Mouse (Mus musculus): ENCODE data around the gene Heg1.
A peak's percentile ranks its signal among the peaks of the same experiment; 100 is the strongest.

Heg1 gene

DNA sequence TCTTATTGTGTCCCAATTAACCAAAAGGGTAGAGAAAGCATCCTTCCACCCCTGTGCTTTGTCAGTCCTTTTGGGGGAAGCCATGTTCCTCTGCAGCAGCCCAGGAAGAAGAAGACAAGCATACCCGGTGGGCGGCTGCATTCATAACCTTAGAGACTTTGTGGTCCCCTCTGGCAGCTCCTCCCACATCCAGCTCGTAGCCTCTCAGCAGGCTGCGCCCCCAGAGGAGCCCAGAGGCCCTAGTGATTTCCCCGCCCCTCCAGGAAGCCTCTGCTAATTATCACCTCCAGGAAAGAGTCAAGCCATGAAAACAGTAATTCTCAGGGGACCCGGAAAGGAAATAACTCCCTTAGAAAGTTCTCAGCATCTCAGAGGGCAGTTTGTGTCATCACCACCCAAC, 21.1 kb downstream of the Heg1 start:
- Histone ChIP-seq H3K9me3 (ENCODE audit: low read length) (0 out of 2 replicates have a peak, but pooled peaks cover 3% of the 10 kb centered on the region), H3K36me3 (ENCODE audit: insufficient read depth, low read length) (no peaks in the 10 kb centered on the region), H3K4me3 (replicated peaks; ENCODE audit: low read length) (no peak overlapping the region), H3K4me1 (replicated peaks; ENCODE audit: low read depth, low read length) (peaks cover 16% of the 10 kb centered on the region), H3K27me3 (ENCODE audit: insufficient read depth, low read length) (peaks cover 3% of the 10 kb centered on the region; the same call in 1 of the 2 replicates)
- no peak for TF ChIP-seq POU5F1 (IDR thresholded peaks at IDR 0.05; ENCODE audit: borderline replicate concordance, low read length)
- TF ChIP-seq CTCF (conservative IDR thresholded peaks at IDR 0.05; ENCODE audit: low read length) = no peak
- TF ChIP-seq NANOG (IDR thresholded peaks at IDR 0.05; ENCODE audit: borderline replicate concordance, low read length) = no peak

DNA sequence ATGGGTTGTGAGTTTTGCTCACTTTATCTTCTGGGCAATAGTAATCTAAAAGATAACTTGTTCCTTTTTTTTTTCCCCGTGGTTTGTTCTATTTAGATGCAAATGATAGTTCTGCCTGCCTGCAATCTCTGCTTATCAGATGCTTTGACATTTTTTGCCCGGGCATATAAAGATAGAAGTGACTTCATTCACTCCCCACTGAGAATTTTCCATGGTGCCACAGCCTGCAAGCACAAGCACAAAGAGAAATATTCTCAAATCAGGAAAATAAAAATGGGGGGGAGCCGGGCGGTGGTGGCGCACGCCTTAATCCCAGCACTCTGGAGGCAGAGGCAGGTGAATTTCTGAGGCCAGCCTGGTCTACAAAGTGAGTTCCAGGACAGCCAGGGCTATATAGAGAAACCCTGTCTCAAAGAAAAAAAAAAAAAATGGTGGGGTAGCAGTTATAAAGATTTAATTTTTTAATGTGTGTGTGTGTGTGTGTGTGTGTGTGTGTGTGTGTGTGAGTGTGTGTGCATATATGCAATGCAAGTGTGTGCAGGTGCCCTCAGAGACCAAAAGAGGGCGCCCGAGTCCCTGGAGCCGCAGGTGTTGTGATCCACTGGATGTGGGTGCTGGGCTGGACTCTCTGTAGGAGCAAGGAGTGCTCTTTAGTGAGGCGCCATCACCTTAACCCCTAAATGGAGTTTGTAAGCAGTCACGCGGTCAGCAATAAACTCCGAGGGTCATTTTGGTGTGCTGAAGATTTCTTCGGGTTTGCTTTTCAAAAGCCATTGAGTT, 22.1 kb downstream of the Heg1 start:
- H3K4me3 ChIP-seq (replicated peaks; ENCODE audit: low read length) = no peak overlapping the region
- TF ChIP-seq POU5F1 (IDR thresholded peaks at IDR 0.05; ENCODE audit: borderline replicate concordance, low read length) (no peak), NANOG (IDR thresholded peaks at IDR 0.05; ENCODE audit: borderline replicate concordance, low read length) (no peak), CTCF (conservative IDR thresholded peaks at IDR 0.05; ENCODE audit: low read length) (peak; percentile 36)
- 0 out of 2 replicates have a peak, but pooled peaks cover 3% of the 10 kb centered on the region for H3K9me3 ChIP-seq (ENCODE audit: low read length)
- peaks cover 24% of the 10 kb centered on the region for H3K4me1 ChIP-seq (replicated peaks; ENCODE audit: low read depth, low read length)
- no peaks in the 10 kb centered on the region for H3K36me3 ChIP-seq (ENCODE audit: insufficient read depth, low read length)
- H3K27me3 ChIP-seq (ENCODE audit: insufficient read depth, low read length) = peaks cover under 1% of the 10 kb centered on the region; the same call in 1 of the 2 replicates

DNA sequence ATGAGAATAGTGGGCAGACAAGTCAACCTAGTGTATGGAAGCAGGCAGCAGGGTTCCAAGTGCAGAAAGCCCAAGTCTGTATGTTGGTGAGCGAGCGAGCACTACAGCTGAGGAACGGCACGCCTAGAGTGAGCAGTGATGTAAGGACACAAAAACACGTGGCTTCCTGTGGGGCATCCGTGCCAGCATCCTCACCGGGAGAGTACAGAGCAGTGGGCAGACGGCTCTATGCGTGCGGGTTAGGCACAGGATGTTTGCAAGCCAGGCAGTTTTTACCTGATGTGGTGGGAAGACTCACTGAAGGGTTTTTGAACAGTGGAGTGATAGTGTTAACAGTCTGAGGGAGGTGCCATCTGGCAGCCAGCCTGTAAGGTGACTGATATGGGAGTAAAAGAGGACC, 23.9 kb downstream of the Heg1 start:
- Histone ChIP-seq H3K27me3 (ENCODE audit: insufficient read depth, low read length) (no peaks in the 10 kb centered on the region), H3K4me1 (replicated peaks; ENCODE audit: low read depth, low read length) (peaks cover 24% of the 10 kb centered on the region), H3K9me3 (ENCODE audit: low read length) (0 out of 2 replicates have a peak, but pooled peaks cover 3% of the 10 kb centered on the region), H3K4me3 (replicated peaks; ENCODE audit: low read length) (no peak overlapping the region), H3K36me3 (ENCODE audit: insufficient read depth, low read length) (no peaks in the 10 kb centered on the region)
- TF ChIP-seq POU5F1 (IDR thresholded peaks at IDR 0.05; ENCODE audit: borderline replicate concordance, low read length) = no peak
- TF ChIP-seq NANOG (IDR thresholded peaks at IDR 0.05; ENCODE audit: borderline replicate concordance, low read length) = no peak
- no peak for TF ChIP-seq CTCF (conservative IDR thresholded peaks at IDR 0.05; ENCODE audit: low read length)

DNA sequence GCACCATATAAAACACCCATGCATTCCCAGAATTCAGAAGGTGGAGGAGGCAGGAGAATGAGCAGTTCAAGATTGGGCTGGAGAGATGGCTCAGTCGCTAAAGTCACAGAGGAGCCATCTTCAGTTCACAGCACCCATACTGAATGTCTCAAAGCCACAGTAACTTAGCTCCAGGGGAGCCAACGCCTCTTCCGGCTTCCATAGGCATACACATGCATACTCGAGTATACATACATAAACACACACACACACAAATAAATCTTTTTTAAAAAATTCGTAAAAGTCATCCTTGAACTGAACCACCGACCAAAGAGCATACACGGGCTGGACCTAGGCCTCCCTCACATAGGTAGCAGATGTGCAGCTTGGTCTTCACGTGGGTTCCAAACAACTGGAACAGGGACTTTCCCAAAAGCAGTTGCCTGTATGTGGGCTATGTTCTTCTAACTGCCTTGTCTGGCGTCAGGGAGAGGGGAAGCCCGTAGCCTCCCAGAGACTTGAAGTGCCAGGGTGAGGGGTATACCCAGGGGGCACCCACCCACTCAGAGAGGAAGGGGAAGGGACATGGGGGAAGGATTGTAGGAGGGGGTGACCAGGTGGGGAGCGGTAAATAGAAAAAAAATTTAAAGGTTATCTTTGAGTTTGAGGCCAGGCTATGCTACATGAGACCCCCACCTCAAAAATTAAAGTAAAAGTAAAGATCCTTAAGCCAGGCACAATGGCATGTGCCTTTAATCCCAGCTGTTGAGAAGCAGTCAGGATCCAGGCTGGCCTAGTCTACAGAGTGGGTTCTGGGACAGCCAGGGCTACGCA, 24.6 kb downstream of the Heg1 start:
- TF ChIP-seq POU5F1 (IDR thresholded peaks at IDR 0.05; ENCODE audit: borderline replicate concordance, low read length) (no peak), CTCF (conservative IDR thresholded peaks at IDR 0.05; ENCODE audit: low read length) (no peak), NANOG (IDR thresholded peaks at IDR 0.05; ENCODE audit: borderline replicate concordance, low read length) (no peak)
- no peaks in the 10 kb centered on the region for H3K27me3 ChIP-seq (ENCODE audit: insufficient read depth, low read length)
- H3K36me3 ChIP-seq (ENCODE audit: insufficient read depth, low read length) = no peaks in the 10 kb centered on the region
- no peak overlapping the region for H3K4me3 ChIP-seq (replicated peaks; ENCODE audit: low read length)
- peaks cover 29% of the 10 kb centered on the region for H3K4me1 ChIP-seq (replicated peaks; ENCODE audit: low read depth, low read length)
- H3K9me3 ChIP-seq (ENCODE audit: low read length) = 0 out of 2 replicates have a peak, but pooled peaks cover 3% of the 10 kb centered on the region

DNA sequence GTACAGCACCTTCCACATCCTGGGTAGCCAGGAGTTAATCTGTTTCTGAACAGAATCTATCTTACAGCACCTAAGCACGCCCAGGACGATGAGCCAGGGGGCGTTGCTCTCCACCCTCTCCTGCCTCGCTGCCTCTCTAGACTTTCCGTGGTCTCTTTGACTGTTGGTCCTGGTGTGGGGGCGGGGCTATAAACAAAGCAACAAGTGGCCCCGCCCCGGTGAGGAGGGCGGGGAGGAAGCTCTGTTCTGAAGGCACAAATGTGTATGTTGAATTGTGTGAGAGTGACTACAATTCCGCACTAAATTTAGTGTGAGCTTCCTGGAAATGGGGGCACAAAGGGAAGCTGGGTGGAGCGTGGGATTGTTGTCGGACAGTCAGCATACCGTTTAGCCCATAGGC, 30.1 kb downstream of the Heg1 start:
- Histone ChIP-seq H3K36me3 (ENCODE audit: insufficient read depth, low read length) (no peaks in the 10 kb centered on the region), H3K27me3 (ENCODE audit: insufficient read depth, low read length) (no peaks in the 10 kb centered on the region), H3K4me1 (replicated peaks; ENCODE audit: low read depth, low read length) (peaks cover 39% of the 10 kb centered on the region), H3K4me3 (replicated peaks; ENCODE audit: low read length) (peak overlapping the region; percentile 49), H3K9me3 (ENCODE audit: low read length) (no peaks in the 10 kb centered on the region)
- no peak for TF ChIP-seq POU5F1 (IDR thresholded peaks at IDR 0.05; ENCODE audit: borderline replicate concordance, low read length)
- TF ChIP-seq NANOG (IDR thresholded peaks at IDR 0.05; ENCODE audit: borderline replicate concordance, low read length) = no peak
- no peak for TF ChIP-seq CTCF (conservative IDR thresholded peaks at IDR 0.05; ENCODE audit: low read length)

DNA sequence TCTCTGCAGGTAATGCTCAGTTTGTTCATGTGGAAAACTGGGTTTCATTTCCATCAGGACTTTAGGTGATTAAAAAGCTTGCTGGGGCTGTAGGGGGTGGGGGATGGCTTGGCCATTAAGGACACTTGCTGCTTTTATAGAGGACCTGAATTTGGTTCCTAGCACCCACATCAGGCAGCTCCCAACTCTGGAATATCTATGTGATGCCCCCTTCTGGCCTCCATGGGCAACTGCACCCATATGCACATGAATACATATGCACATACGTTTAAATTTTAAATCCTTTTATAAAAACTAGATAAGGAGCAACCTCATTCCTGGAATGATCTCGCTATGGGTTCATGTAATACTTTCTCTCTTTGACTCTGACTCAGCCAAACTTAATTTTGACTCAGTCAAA, 39.1 kb downstream of the Heg1 start:
- no peaks in the 10 kb centered on the region; the same call in 1 of the 2 replicates for H3K36me3 ChIP-seq (ENCODE audit: insufficient read depth, low read length)
- H3K9me3 ChIP-seq (ENCODE audit: low read length) = no peaks in the 10 kb centered on the region
- H3K4me3 ChIP-seq (replicated peaks; ENCODE audit: low read length) = no peak overlapping the region
- TF ChIP-seq CTCF (conservative IDR thresholded peaks at IDR 0.05; ENCODE audit: low read length) = peak; percentile 50
- no peak for TF ChIP-seq NANOG (IDR thresholded peaks at IDR 0.05; ENCODE audit: borderline replicate concordance, low read length)
- peaks cover 4% of the 10 kb centered on the region; the same call in 1 of the 2 replicates for H3K4me1 ChIP-seq (replicated peaks; ENCODE audit: low read depth, low read length)
- peaks cover 8% of the 10 kb centered on the region; the same call in 1 of the 2 replicates for H3K27me3 ChIP-seq (ENCODE audit: insufficient read depth, low read length)

DNA sequence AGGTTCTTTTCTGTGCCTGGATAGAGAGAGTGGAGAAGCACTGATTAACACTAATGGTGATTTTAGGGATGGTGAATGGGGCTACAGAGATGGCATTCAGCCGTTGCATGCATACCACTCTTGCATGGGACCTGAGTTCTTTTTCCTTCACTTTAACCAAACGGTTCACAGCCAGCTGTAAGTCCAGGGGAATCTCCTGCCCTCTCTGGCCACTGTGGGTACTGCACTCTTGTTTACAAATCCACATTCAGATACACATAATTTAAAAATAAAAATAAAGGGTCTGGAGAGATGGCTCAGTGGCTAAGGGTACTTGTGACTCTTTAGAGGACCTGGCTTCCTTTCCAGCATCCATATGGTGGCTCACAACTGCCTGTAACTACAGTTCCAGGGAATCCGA, 39.8 kb downstream of the Heg1 start:
- Histone ChIP-seq H3K27me3 (ENCODE audit: insufficient read depth, low read length) (peaks cover 8% of the 10 kb centered on the region; the same call in 1 of the 2 replicates), H3K36me3 (ENCODE audit: insufficient read depth, low read length) (no peaks in the 10 kb centered on the region; the same call in 1 of the 2 replicates), H3K4me3 (replicated peaks; ENCODE audit: low read length) (no peak overlapping the region), H3K9me3 (ENCODE audit: low read length) (no peaks in the 10 kb centered on the region), H3K4me1 (replicated peaks; ENCODE audit: low read depth, low read length) (peaks cover 7% of the 10 kb centered on the region; the same call in 1 of the 2 replicates)
- TF ChIP-seq POU5F1 (IDR thresholded peaks at IDR 0.05; ENCODE audit: borderline replicate concordance, low read length) (no peak), CTCF (conservative IDR thresholded peaks at IDR 0.05; ENCODE audit: low read length) (peak; percentile 82)

DNA sequence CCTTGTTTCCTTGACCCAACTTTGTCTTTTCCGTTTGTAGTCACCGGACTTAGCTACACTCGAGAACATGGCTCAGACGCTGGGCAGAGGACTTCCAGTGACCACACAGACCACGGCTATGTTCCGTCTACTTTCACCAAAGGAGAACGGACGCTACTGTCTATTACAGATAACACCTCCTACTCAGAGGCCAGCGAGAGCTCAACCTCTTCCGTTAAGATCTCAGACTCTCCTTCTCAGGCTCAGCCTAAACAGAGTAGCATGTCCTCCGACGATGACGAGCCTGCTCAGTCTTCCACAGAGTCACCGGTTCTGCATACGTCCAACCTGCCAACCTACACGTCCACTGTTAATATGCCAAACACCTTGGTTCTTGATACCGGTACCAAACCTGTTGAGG, 42.1 kb downstream of the Heg1 start:
- Histone ChIP-seq H3K4me3 (replicated peaks; ENCODE audit: low read length) (no peak overlapping the region), H3K27me3 (ENCODE audit: insufficient read depth, low read length) (peaks cover 8% of the 10 kb centered on the region; the same call in 1 of the 2 replicates), H3K4me1 (replicated peaks; ENCODE audit: low read depth, low read length) (peaks cover 7% of the 10 kb centered on the region; the same call in 1 of the 2 replicates), H3K9me3 (ENCODE audit: low read length) (no peaks in the 10 kb centered on the region), H3K36me3 (ENCODE audit: insufficient read depth, low read length) (no peaks in the 10 kb centered on the region; the same call in 1 of the 2 replicates)
- no peak for TF ChIP-seq POU5F1 (IDR thresholded peaks at IDR 0.05; ENCODE audit: borderline replicate concordance, low read length)
- no peak for TF ChIP-seq NANOG (IDR thresholded peaks at IDR 0.05; ENCODE audit: borderline replicate concordance, low read length)
- TF ChIP-seq CTCF (conservative IDR thresholded peaks at IDR 0.05; ENCODE audit: low read length) = no peak

All from E14TG2a.4 (cell line).